In the genomic region with DNA sequence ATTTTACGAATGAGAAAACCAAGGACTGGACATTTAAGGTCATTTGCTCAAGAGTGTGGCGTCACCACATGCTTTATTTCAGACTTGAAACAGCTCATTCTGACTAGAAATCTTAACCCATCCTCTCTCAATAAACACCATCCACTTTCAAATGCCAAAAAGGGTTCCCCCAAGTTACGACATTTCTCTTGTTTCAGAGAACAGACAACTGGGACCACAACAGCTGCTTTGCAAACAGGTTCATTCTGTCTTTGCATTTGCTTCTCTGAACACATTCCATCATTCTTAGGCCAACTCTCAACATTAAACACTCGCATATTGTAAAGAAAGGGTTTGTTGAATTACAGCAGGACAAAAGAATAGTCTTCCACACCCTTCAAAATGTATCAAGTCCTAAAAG, we compare ENCODE assay signal across 21 mouse cellular contexts.
"Had no signal": no experiment of that assay in that cellular context is flagged by ENCODE, and none has a peak within 500 bp of the region (broad histone marks: within the 10 kb centered on the region; RNA-seq: fewer than 3 reads in every experiment).

No protein-coding gene starts in this region.

- H3K4me2 ChIP-seq: limb, embryonic 12.5 days; lung, embryonic 14.5 days; midbrain, embryonic 11.5 days; neural tube, embryonic 13.5 days; stomach, embryonic 15.5 days had no signal

- ATAC-seq: intestine, embryonic 16.5 days had no signal

- H3K4me1 ChIP-seq: stomach, embryonic 15.5 days had no signal

- H3K27ac ChIP-seq: left cerebral cortex, adult 2 months; limb, embryonic 12.5 days; liver, embryonic 14.5 days; neural tube, embryonic 13.5 days; stomach, embryonic 15.5 days had no signal

- H3K36me3 ChIP-seq: limb, embryonic 12.5 days; neural tube, embryonic 13.5 days; stomach, embryonic 15.5 days had no signal

- H3K4me3 ChIP-seq: left cerebral cortex, adult 2 months; limb, embryonic 12.5 days; neural tube, embryonic 13.5 days; stomach, embryonic 15.5 days had no signal

- H3K27me3 ChIP-seq: limb, embryonic 12.5 days; neural tube, embryonic 13.5 days; stomach, embryonic 15.5 days had no signal

- DNase-seq: kidney, adult 18-20 months; kidney, adult 9 months; kidney, postnatal 14 days; kidney, postnatal 4 days; layer of hippocampus, postnatal 36 days; liver, postnatal 0 days; lung, embryonic 14.5 days; lung, postnatal 10 days; lung, postnatal 36 days; midbrain, embryonic 14.5 days; right cerebral cortex, postnatal 25 days; spleen, adult 18-20 months; thymus, adult 2 months; thymus, postnatal 14 days had no signal

- H3K9me3 ChIP-seq: limb, embryonic 12.5 days; neural tube, embryonic 13.5 days; stomach, embryonic 15.5 days had no signal

- H3K9ac ChIP-seq: limb, embryonic 12.5 days; liver, embryonic 14.5 days; liver, postnatal 0 days; lung, embryonic 14.5 days; neural tube, embryonic 13.5 days; stomach, embryonic 15.5 days had no signal
